ENCODE assay signal across 8 mouse cellular contexts in the genomic region with DNA sequence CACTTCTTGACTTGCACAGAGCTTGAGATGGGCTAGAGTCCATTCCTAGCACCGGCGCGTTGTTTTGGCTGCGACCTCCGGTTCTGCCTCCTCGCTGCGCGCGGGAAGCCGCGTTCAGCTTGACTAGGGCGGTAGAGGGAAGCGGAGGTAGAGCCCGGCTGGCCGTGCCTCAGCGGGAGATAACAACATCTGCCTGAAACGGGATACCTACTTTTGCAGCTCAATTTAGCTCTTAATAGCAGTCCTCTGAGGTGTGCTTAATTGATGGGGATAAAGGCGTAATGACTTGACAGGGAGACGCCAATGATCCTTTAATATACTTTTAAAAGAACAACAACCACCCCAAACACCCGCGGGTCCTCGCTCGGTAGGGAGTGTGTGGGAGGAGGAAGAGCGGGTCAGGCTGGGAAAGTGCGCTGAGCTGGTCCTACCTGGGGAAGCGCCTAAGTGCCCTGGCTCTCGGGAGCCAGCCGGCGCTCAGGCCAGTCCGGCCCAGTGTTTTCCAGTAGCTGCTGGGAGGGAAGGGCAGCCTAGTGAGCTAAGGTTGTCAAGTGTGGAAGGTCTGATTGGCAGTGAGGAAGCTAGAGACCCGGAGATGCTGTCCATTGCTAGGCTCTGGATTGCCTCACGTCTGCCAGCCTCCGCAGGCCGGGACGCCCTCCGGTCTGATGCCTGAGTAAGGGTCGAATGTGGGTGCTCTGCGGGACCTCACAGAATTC. TPM values are rescaled to one million over a fixed set of nuclear protein-coding genes. Genes with fewer than 3 reads are reported as not detected.
DNase-seq lines count a peak whose midpoint lies in the region; ATAC-seq lines count a peak whose summit lies in the region.

No protein-coding gene starts in this region.

- peak overlapping the region; percentile 77 for H3K4me2 ChIP-seq in embryonic facial prominence, embryonic 12.5 days (replicated peaks)
- H3K4me2 ChIP-seq in hindbrain, embryonic 16.5 days (ENCODE audit: low read length), result peak overlapping the region; percentile 95

- H3K4me3 ChIP-seq in embryonic facial prominence, embryonic 12.5 days, result peak overlapping the region; percentile 37
- H3K4me3 ChIP-seq in hindbrain, embryonic 16.5 days (ENCODE audit: low read length), result peak overlapping the region; percentile 46

- H3K27ac ChIP-seq in embryonic facial prominence, embryonic 12.5 days, result peak overlapping the region; percentile 78
- peak overlapping the region; percentile 76 for H3K27ac ChIP-seq in hindbrain, embryonic 16.5 days (ENCODE audit: low read depth, low read length)

- ATAC-seq in embryonic facial prominence, embryonic 12.5 days (ENCODE audit: insufficient number of reproducible peaks, insufficient read depth, low FRiP score, low TSS enrichment), result peak; percentile 68; the same call in 1 of the 2 replicates
- ATAC-seq in hindbrain, embryonic 16.5 days, result peak; percentile 61
- ATAC-seq in megakaryocyte progenitor cell, adult 5-6 weeks (replicated peaks; ENCODE audit: poor library complexity), result peak; percentile 34

- peaks cover 32% of the 10 kb centered on the region for H3K4me1 ChIP-seq in embryonic facial prominence, embryonic 12.5 days
- H3K4me1 ChIP-seq in hindbrain, embryonic 16.5 days (ENCODE audit: control insufficient read depth, insufficient read depth, low read depth, low read length), result peaks cover 22% of the 10 kb centered on the region

- H3K36me3 ChIP-seq in embryonic facial prominence, embryonic 12.5 days, result no peaks in the 10 kb centered on the region
- H3K36me3 ChIP-seq in hindbrain, embryonic 16.5 days (ENCODE audit: control insufficient read depth, insufficient read depth, low read length), result no peaks in the 10 kb centered on the region

- no peaks in the 10 kb centered on the region for H3K9me3 ChIP-seq in embryonic facial prominence, embryonic 12.5 days
- H3K9me3 ChIP-seq in hindbrain, embryonic 16.5 days (ENCODE audit: control insufficient read depth, low read length), result no peaks in the 10 kb centered on the region

- H3K27me3 ChIP-seq in embryonic facial prominence, embryonic 12.5 days, result peaks cover 12% of the 10 kb centered on the region
- no peaks in the 10 kb centered on the region for H3K27me3 ChIP-seq in hindbrain, embryonic 16.5 days (replicated peaks; ENCODE audit: control insufficient read depth, insufficient read depth, low read length)

- H3K9ac ChIP-seq in embryonic facial prominence, embryonic 12.5 days, result peak overlapping the region; percentile 60
- peak overlapping the region; percentile 68 for H3K9ac ChIP-seq in hindbrain, embryonic 16.5 days (ENCODE audit: low read depth, low read length)

- DNase-seq in layer of hippocampus, adult 11-12 months (ENCODE audit: low spot score), result peak; percentile 45
- no peak for DNase-seq in layer of hippocampus, adult 9-11 months
- peak; percentile 69 for DNase-seq in adrenal gland, postnatal 14 days
- DNase-seq in spleen, postnatal 4 days (ENCODE audit: low spot score in 2 of 2), result no peak
- DNase-seq in thymus, postnatal 36 days, result no peak

- 1% methylated on average over 38 of the region's 38 CpGs for WGBS in embryonic facial prominence, embryonic 12.5 days
- WGBS in hindbrain, embryonic 16.5 days, result 1% methylated on average over 38 of the region's 38 CpGs

RNA-seq across cellular contexts. Expression of a gene that starts 10.6 kb away (rescaled TPM):
- total RNA-seq in adrenal gland, postnatal 14 days (2021), result 19.6 and 22.0 TPM in 2 replicates
- polyA plus RNA-seq in embryonic facial prominence, embryonic 12.5 days (2016; fragmentation: Nextera tagmentation; extraction: Ambion mirVana), result 46.5 and 49.0 TPM in 2 replicates
- polyA plus RNA-seq in hindbrain, embryonic 16.5 days (2015; fragmentation: Nextera tagmentation; extraction: Ambion mirVana), result 42.9 and 44.3 TPM in 2 replicates
- not detected in 2 replicates for total RNA-seq in megakaryocyte progenitor cell, adult 5-6 weeks (2015)
- total RNA-seq in megakaryocyte progenitor cell, adult 5-6 weeks (2017), result not detected in 2 replicates

Comparison
In these comparisons a context has a peak if more than half of its experiments do, and no peak if none do; other contexts are left out.
1. DNase-seq: peak in layer of hippocampus, adult 11-12 months (single experiment) and adrenal gland, postnatal 14 days (single experiment); none in layer of hippocampus, adult 9-11 months (single experiment), spleen, postnatal 4 days (0 of 2) and thymus, postnatal 36 days (0 of 2).
2. RNA of a gene that starts 10.6 kb away (total RNA-seq): 19.6 to 22.0 TPM in adrenal gland, postnatal 14 days; not detected in megakaryocyte progenitor cell, adult 5-6 weeks; every median in the first group is over 10 times any median in the second.
3. Peak in every context shown above with its lines, with median percentiles within 50 percentile points of each other: ATAC-seq.